Mouse (Mus musculus) brain, embryonic 14.5 days (tissue): Measurements from ENCODE around the gene Ciao2a.

Experiments
- CTCF ChIP-seq: fragments of 200-500 bp; IDR thresholded peaks from 2 replicates; pipeline ENCODE4 v1.5.1; 2012; ENCODE audit warnings: inconsistent platforms, mild to moderate bottlenecking, moderate library complexity, borderline replicate concordance; ENCODE audit not compliant: insufficient read depth, insufficient read length; ENCODE audit errors: extremely low read depth
- POLR2A ChIP-seq: fragments of 200-500 bp; IDR thresholded peaks from 2 replicates; pipeline ENCODE4 v1.6.1; 2012; ENCODE audit warnings: mild to moderate bottlenecking, inconsistent platforms, borderline replicate concordance; ENCODE audit not compliant: poor library complexity, insufficient read depth, insufficient read length, severe bottlenecking; ENCODE audit errors: extremely low read depth

DNA sequence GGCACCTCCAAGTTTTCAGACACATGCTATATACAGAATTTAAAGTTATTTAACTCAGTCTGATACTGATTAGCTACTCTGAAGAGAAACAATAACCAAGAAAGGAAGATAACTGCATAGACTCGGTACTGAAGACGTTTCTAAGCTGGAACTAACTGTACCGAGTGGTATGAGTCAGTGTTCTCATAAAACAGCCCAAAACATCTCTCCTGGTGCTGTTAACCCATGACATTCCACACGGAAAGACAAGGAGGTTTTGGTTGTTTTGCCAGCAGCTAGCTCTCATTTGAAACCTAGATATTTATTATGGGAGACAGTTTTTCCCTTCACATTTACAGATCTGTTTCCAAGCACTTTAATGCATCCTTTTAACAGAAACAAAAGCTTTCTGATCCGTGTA lies 2.8 kb upstream of the Ciao2a start:
- TF ChIP-seq CTCF (no peak), POLR2A (no peak)
